Mouse (Mus musculus): ENCODE data around the gene Egfem1.

Gene Egfem1

GRCm38 (mm10) chr3:29135176-29136064 lies 53.6 kb downstream of the Egfem1 start:
- DNase-seq: no peak

GRCm38 (mm10) chr3:29136065-29136955 lies 54.5 kb downstream of the Egfem1 start:
- DNase-seq: no peak

- no peak for DNase-seq
Measured at GRCm38 (mm10) chr3:29168401-29168800, 86.6 kb downstream of the Egfem1 start.

- no peak for DNase-seq
Measured at GRCm38 (mm10) chr3:29169003-29169402, 87.2 kb downstream of the Egfem1 start.

GRCm38 (mm10) chr3:29176991-29177390 lies 95.2 kb downstream of the Egfem1 start:
- no peak for DNase-seq

- DNase-seq: no peak
Measured at GRCm38 (mm10) chr3:29182988-29183387, 101.2 kb downstream of the Egfem1 start.

- DNase-seq: no peak
Measured at GRCm38 (mm10) chr3:29183615-29184198, 101.9 kb downstream of the Egfem1 start.

GRCm38 (mm10) chr3:29184486-29185241 lies 102.8 kb downstream of the Egfem1 start:
- no peak for DNase-seq

GRCm38 (mm10) chr3:29190263-29190662 lies 108.4 kb downstream of the Egfem1 start:
- DNase-seq: no peak

GRCm38 (mm10) chr3:29197727-29198512 lies 116.1 kb downstream of the Egfem1 start:
- no peak for DNase-seq

- DNase-seq: no peak
Measured at GRCm38 (mm10) chr3:29200601-29201000, 118.8 kb downstream of the Egfem1 start.

- no peak for DNase-seq
Measured at GRCm38 (mm10) chr3:29202536-29202935, 120.7 kb downstream of the Egfem1 start.

GRCm38 (mm10) chr3:29222414-29222813 lies 140.6 kb downstream of the Egfem1 start:
- DNase-seq: no peak

- no peak for DNase-seq
Measured at GRCm38 (mm10) chr3:29229712-29230111, 147.9 kb downstream of the Egfem1 start.

GRCm38 (mm10) chr3:29235477-29235876 lies 153.7 kb downstream of the Egfem1 start:
- DNase-seq: no peak

- DNase-seq: no peak
Measured at GRCm38 (mm10) chr3:29236517-29236916, 154.7 kb downstream of the Egfem1 start.

GRCm38 (mm10) chr3:29243600-29243999 lies 161.8 kb downstream of the Egfem1 start:
- DNase-seq: no peak

GRCm38 (mm10) chr3:29291633-29292032 lies 209.8 kb downstream of the Egfem1 start:
- DNase-seq: no peak

- no peak for DNase-seq
Measured at GRCm38 (mm10) chr3:29292251-29292650, 210.4 kb downstream of the Egfem1 start.

- no peak for DNase-seq
Measured at GRCm38 (mm10) chr3:29293230-29293629, 211.4 kb downstream of the Egfem1 start.

GRCm38 (mm10) chr3:29342223-29342791 lies 260.5 kb downstream of the Egfem1 start:
- no peak for DNase-seq

Measured in B cell, adult 2 months (primary cell).